Mouse (Mus musculus): ENCODE results near the gene Map10.

The Map10 gene

DNA sequence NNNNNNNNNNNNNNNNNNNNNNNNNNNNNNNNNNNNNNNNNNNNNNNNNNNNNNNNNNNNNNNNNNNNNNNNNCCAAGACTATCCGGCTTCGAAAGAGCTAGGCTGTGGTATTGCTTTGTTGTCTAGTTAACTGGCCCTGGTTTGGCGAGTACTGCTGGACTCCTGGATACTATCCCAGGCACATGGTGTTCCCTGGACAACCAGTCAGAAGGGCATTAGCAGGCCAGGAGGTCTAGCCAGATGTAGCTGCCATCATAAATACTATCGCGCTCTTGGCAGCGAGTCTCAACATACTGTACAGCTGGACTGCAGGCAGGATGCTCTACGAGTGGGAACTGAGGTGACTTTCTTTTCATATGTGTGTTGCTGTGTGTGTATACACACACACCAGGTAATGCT lies 53.1 kb downstream of the Map10 start:
- DNase-seq = no peak

Measured in thymus, adult 18-20 months (tissue).